In genomic region chr13:97008266-97009153, GRCm38 (mm10) we compare ENCODE assay signal across 8 mouse cellular contexts. TPM values are rescaled to one million over a fixed set of nuclear protein-coding genes. Genes with fewer than 3 reads are reported as not detected.
DNase-seq lines count a peak whose midpoint lies in the region; ATAC-seq lines count a peak whose summit lies in the region.

No protein-coding gene starts in this region.

- H3K36me3 ChIP-seq in liver, embryonic 13.5 days, result no peaks in the 10 kb centered on the region
- H3K36me3 ChIP-seq in neural tube, embryonic 13.5 days, result no peaks in the 10 kb centered on the region

- peak overlapping the region; percentile 80 for H3K4me2 ChIP-seq in liver, embryonic 13.5 days
- H3K4me2 ChIP-seq in neural tube, embryonic 13.5 days, result peak overlapping the region; percentile 82

- DNase-seq in thymus, postnatal 14 days, result peak; percentile 8
- no peak for DNase-seq in thymus, postnatal 36 days
- peak; percentile 14 to 25 for DNase-seq in cerebellum, postnatal 25 days
- peak; percentile 53 to 59 for DNase-seq in frontal cortex, postnatal 36 days (ENCODE audit: low spot score in 2 of 2)
- DNase-seq in kidney, postnatal 36 days, result peak; percentile 13 to 41
- DNase-seq in liver, embryonic 13.5 days, result peak; percentile 47

- peak overlapping the region; percentile 63 for H3K9ac ChIP-seq in liver, embryonic 13.5 days
- H3K9ac ChIP-seq in neural tube, embryonic 13.5 days, result peak overlapping the region; percentile 78

- H3K4me1 ChIP-seq in liver, embryonic 13.5 days (replicated peaks), result peaks cover 20% of the 10 kb centered on the region
- peaks cover 10% of the 10 kb centered on the region for H3K4me1 ChIP-seq in neural tube, embryonic 13.5 days (replicated peaks)

- H3K9me3 ChIP-seq in liver, embryonic 13.5 days (replicated peaks), result no peaks in the 10 kb centered on the region
- H3K9me3 ChIP-seq in neural tube, embryonic 13.5 days, result no peaks in the 10 kb centered on the region

- ATAC-seq in liver, embryonic 13.5 days (ENCODE audit: low read depth), result peak; percentile 75
- ATAC-seq in neural tube, embryonic 13.5 days (ENCODE audit: low read depth), result peak; percentile 87
- ATAC-seq in activated CD4-positive, CD25-positive, alpha-beta regulatory T cell, adult 4 months, result no peak

- WGBS in liver, embryonic 13.5 days (ENCODE audit: insufficient replicate concordance), result under 1% methylated on average over 19 of the region's 19 CpGs
- under 1% methylated on average over 19 of the region's 19 CpGs for WGBS in neural tube, embryonic 13.5 days

- H3K27me3 ChIP-seq in liver, embryonic 13.5 days, result peaks cover 6% of the 10 kb centered on the region
- H3K27me3 ChIP-seq in neural tube, embryonic 13.5 days, result no peaks in the 10 kb centered on the region

- H3K27ac ChIP-seq in liver, embryonic 13.5 days, result peak overlapping the region; percentile 79
- H3K27ac ChIP-seq in neural tube, embryonic 13.5 days (replicated peaks), result peak overlapping the region; percentile 81

- H3K4me3 ChIP-seq in liver, embryonic 13.5 days (replicated peaks), result peak overlapping the region; percentile 53
- H3K4me3 ChIP-seq in neural tube, embryonic 13.5 days, result peak overlapping the region; percentile 44

RNA-seq across cellular contexts. Expression of gene 1700029F12Rik, which starts 25.7 kb away (rescaled TPM):
- not detected in 2 replicates for polyA plus RNA-seq in liver, embryonic 13.5 days (2015; fragmentation: Nextera tagmentation; extraction: Ambion mirVana)
- polyA plus RNA-seq in neural tube, embryonic 13.5 days (2015; fragmentation: Nextera tagmentation; extraction: Ambion mirVana), result not detected in 2 replicates
- not detected for polyA plus RNA-seq in activated CD4-positive, CD25-positive, alpha-beta regulatory T cell, adult 4 months (2017; shearing (Covaris generic))

RNA-seq across cellular contexts. Expression of gene Fam169a, which starts 58.6 kb away (rescaled TPM):
- 2.1 and 2.3 TPM in 2 replicates for polyA plus RNA-seq in liver, embryonic 13.5 days (2015; fragmentation: Nextera tagmentation; extraction: Ambion mirVana)
- 22.1 and 22.2 TPM in 2 replicates for polyA plus RNA-seq in neural tube, embryonic 13.5 days (2015; fragmentation: Nextera tagmentation; extraction: Ambion mirVana)
- polyA plus RNA-seq in activated CD4-positive, CD25-positive, alpha-beta regulatory T cell, adult 4 months (2017; shearing (Covaris generic)), result under 1 TPM; 0.56 to 0.71 TPM

Comparison
In these comparisons a context has a peak if more than half of its experiments do, and no peak if none do; other contexts are left out.
1. DNase-seq: peak in thymus, postnatal 14 days (single experiment), cerebellum, postnatal 25 days (2 of 2), frontal cortex, postnatal 36 days (2 of 2), kidney, postnatal 36 days (2 of 2) and liver, embryonic 13.5 days (single experiment); none in thymus, postnatal 36 days (0 of 2).